Mouse (Mus musculus) ES-E14 (cell line): ENCODE measurements around the gene Arhgap21. TPM values are rescaled to one million over a fixed set of nuclear protein-coding genes. Genes with fewer than 3 reads are reported as not detected.

Experiments used
- DNase-seq: peaks from one replicate; pipeline ENCODE4 v3.0.0-alpha.2; 2013; ENCODE audit warnings: low read depth, low spot score
- H3K27ac ChIP-seq: 2 replicates; pipeline ENCODE4 v1.5.1; 2012; ENCODE audit warnings: low read depth, mild to moderate bottlenecking, low read length, moderate library complexity, mixed read lengths; ENCODE audit not compliant: poor library complexity, insufficient read depth, severe bottlenecking
- H3K36me3 ChIP-seq: 2 replicates; pipeline ENCODE4 v1.6.1; 2012; ENCODE audit warnings: mild to moderate bottlenecking, low read length, moderate library complexity, mixed read lengths; ENCODE audit not compliant: control insufficient read depth, poor library complexity, insufficient read depth, severe bottlenecking
- H3K4me1 ChIP-seq, 2 experiments: fragments of 150-350 bp in 1 of 2; sonication (generic) in 1 of 2; 2 replicates each; pipeline ENCODE4 v1.6.1; 2012; ENCODE audit warnings: low read length in 2 of 2, mild to moderate bottlenecking in 1 of 2, mixed read lengths in 1 of 2; ENCODE audit not compliant: control insufficient read depth in 2 of 2, insufficient read depth in 2 of 2, poor library complexity in 1 of 2
- H3K4me3 ChIP-seq, 2 experiments: fragments of 150-350 bp in 1 of 2; sonication (generic) in 1 of 2; 2 replicates each; pipeline ENCODE4 v1.5.1; 2012; ENCODE audit warnings: low read length in 2 of 2, low read depth in 1 of 2, mild to moderate bottlenecking in 1 of 2, mixed read lengths in 1 of 2; ENCODE audit not compliant: insufficient read depth in 1 of 2, poor library complexity in 1 of 2, severe bottlenecking in 1 of 2
- H3K9ac ChIP-seq: 2 replicates; pipeline ENCODE4 v1.6.1; 2012; ENCODE audit warnings: low read depth, mild to moderate bottlenecking, low read length, mixed read lengths; ENCODE audit not compliant: poor library complexity, insufficient read depth, severe bottlenecking
- H3K9me3 ChIP-seq: fragments of 150-350 bp; sonication (generic); 2 replicates; pipeline ENCODE4 v1.6.1; 2012; ENCODE audit warnings: low read depth, mild to moderate bottlenecking, low read length; ENCODE audit not compliant: control insufficient read depth, insufficient read depth
- CHD2 ChIP-seq: IDR thresholded peaks from 2 replicates; pipeline ENCODE4 v1.6.1; 2014; ENCODE audit warnings: mild to moderate bottlenecking, low read depth, low read length, inconsistent platforms
- HCFC1 ChIP-seq: IDR thresholded peaks from 2 replicates; pipeline ENCODE4 v1.6.1; 2012; ENCODE audit warnings: low read length, inconsistent platforms, borderline replicate concordance; ENCODE audit not compliant: insufficient read depth
- MAFK ChIP-seq: IDR thresholded peaks from 2 replicates; pipeline ENCODE4 v1.6.1; 2014; ENCODE audit warnings: mild to moderate bottlenecking, low read depth, low read length, inconsistent platforms; ENCODE audit not compliant: insufficient read depth
- ZC3H11A ChIP-seq: IDR thresholded peaks from 2 replicates; pipeline ENCODE4 v1.6.1; 2012; ENCODE audit warnings: low read depth, mild to moderate bottlenecking, inconsistent platforms, low read length, borderline replicate concordance
- ZNF384 ChIP-seq: IDR thresholded peaks from 2 replicates; pipeline ENCODE4 v1.6.1; 2012; ENCODE audit warnings: low read depth, low read length, inconsistent platforms
- in situ Hi-C, 2 experiments: fragments of 600-800 bp; cut with MboI; formaldehyde crosslinking; loops; one replicate each; pipeline ENCODE4 v1.15.1; 2025; ENCODE audit warnings: low sequenced_read_pairs in 2 of 2, inconsistent platforms in 1 of 2; ENCODE audit not compliant: unreplicated experiment in 2 of 2
- total RNA-seq: library from RNA; depleted of rRNA; stranded (reverse); fragments of 300-350 nt; gene quantifications from 2 replicates; pipeline ENCODE4 v1.2.3, GENCODE M21; 2012

Arhgap21 gene
- total RNA-seq, 1 experiment, result 35.6 TPM

DNA sequence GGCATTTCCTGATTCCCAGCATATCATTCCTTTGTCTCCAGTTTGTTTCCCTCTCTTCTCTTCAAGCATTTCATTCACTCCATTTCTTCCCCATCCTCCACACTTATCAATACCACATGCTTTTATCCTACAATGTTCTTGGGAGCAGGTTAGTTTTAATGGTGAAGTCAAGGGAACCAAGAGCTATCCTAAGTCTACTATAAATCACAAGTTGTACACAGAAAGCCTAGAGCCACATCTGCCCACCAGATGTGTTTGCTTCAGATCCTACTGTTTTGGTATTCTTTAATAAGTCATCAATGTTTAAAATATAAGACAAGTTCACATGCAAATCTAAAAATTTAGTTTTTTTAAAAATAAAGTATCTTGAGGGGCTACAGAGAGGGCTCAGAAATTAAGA lies 27.6 kb downstream of the Arhgap21 start:
- no peak overlapping the region for H3K27ac ChIP-seq

GRCm38 (mm10) chr2:20939367-20939766 lies 29.3 kb downstream of the Arhgap21 start:
- H3K4me1 ChIP-seq, result peaks cover 26 to 37% of the 10 kb centered on the region in 2 experiments
- H3K9me3 ChIP-seq, result no peaks in the 10 kb centered on the region
- in situ Hi-C loops, result no loop called here
- no peaks in the 10 kb centered on the region for H3K36me3 ChIP-seq
- no peak overlapping the region for H3K27ac ChIP-seq
- no peak overlapping the region for H3K4me3 ChIP-seq
- no peak for DNase-seq
- TF ChIP-seq CHD2, result no peak
- no peak for TF ChIP-seq HCFC1
- no peak for TF ChIP-seq ZNF384
- no peak for TF ChIP-seq ZC3H11A
- no peak for TF ChIP-seq MAFK
- no peak overlapping the region for H3K9ac ChIP-seq

More for the DNA sequence above, 27.6 kb downstream of the Arhgap21 start:
- Histone ChIP-seq H3K36me3 (no peaks in the 10 kb centered on the region), H3K9me3 (no peaks in the 10 kb centered on the region), H3K4me1 (peaks cover 26 to 32% of the 10 kb centered on the region in 2 experiments), H3K9ac (no peak overlapping the region), H3K4me3 (no peak overlapping the region)
- in situ Hi-C loops, result no loop called here
- DNase-seq, result no peak
- TF ChIP-seq HCFC1, result no peak
- TF ChIP-seq CHD2, result no peak
- no peak for TF ChIP-seq ZNF384
- TF ChIP-seq MAFK, result no peak
- TF ChIP-seq ZC3H11A, result no peak

GRCm38 (mm10) chr2:20936609-20937221 lies 32.0 kb downstream of the Arhgap21 start:
- Histone ChIP-seq H3K9me3 (no peaks in the 10 kb centered on the region), H3K27ac (no peak overlapping the region), H3K4me1 (peaks cover 19 to 37% of the 10 kb centered on the region in 2 experiments), H3K4me3 (no peak overlapping the region), H3K36me3 (no peaks in the 10 kb centered on the region), H3K9ac (no peak overlapping the region)
- no peak for TF ChIP-seq ZC3H11A
- TF ChIP-seq MAFK, result no peak
- TF ChIP-seq ZNF384, result no peak
- TF ChIP-seq HCFC1, result no peak
- no peak for TF ChIP-seq CHD2
- in situ Hi-C loops, result no loop called here
- no peak for DNase-seq

DNA sequence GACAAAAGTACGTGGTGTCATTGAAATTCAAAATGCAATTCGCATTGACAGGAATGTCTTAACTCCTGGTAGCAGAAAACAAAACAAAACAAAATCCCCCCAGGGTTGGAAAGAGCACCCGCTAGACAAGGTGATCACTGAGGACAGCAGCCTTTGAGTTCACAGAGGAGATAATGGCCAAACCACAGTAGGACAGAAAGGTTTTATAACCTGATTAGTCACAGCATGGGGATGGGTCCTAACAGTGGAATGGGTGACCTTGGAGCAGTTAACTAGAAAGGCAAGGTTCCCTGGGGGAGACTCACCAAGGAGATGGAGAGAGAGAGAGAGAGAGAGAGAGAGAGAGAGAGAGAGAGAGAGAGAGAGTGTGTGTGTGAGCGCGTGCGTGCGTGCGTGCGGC lies 34.3 kb downstream of the Arhgap21 start:
- Histone ChIP-seq H3K4me1 (peaks cover 21 to 37% of the 10 kb centered on the region in 2 experiments), H3K36me3 (no peaks in the 10 kb centered on the region), H3K27ac (peak overlapping the region; percentile 58), H3K9me3 (no peaks in the 10 kb centered on the region), H3K9ac (no peak overlapping the region), H3K4me3 (no peak overlapping the region)
- DNase-seq, result peak; percentile 70
- in situ Hi-C loops, result no loop called here
- TF ChIP-seq ZC3H11A (no peak), ZNF384 (no peak), CHD2 (no peak), MAFK (no peak), HCFC1 (no peak)

DNA sequence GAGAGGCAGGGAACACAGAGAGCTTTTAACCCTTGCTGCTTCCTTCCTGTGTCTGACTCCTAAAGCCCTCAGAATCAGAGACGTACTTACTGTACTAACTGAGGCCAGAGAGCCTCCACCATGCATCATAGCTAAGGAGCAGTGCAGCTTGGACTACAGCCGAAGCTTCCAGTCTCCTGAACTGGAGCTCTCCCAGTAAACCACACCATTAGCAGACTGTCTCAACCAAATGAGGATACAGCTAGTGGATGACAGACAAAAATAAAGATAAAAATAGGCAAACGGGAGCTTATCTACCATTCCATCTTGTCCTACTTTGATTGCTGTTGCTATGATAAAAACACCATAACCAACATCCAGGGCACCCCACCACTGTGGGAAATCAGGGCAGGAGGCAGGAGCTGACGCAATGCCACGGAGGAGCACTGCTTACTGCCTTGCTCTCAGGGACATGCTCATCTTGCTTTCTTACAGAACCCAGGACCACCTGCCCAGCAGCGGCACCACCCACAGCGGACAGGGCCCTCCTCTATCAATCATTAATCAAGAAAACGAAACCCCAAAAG lies 35.9 kb downstream of the Arhgap21 start:
- Histone ChIP-seq H3K4me1 (peaks cover 20 to 31% of the 10 kb centered on the region in 2 experiments), H3K36me3 (no peaks in the 10 kb centered on the region), H3K27ac (peak overlapping the region; percentile 61; the same call in 1 of the 2 replicates), H3K9me3 (no peaks in the 10 kb centered on the region), H3K4me3 (no peak overlapping the region), H3K9ac (no peak overlapping the region)
- DNase-seq, result no peak
- TF ChIP-seq ZNF384, result no peak
- in situ Hi-C loops, result no loop called here
